Mouse (Mus musculus): Measurements from ENCODE around the gene Cd70. TPM values are rescaled to one million over a fixed set of nuclear protein-coding genes. Genes with fewer than 3 reads are reported as not detected.

The Cd70 gene
- polyA plus RNA-seq, 1 experiment from 2014 or later: 0.75 TPM

DNA sequence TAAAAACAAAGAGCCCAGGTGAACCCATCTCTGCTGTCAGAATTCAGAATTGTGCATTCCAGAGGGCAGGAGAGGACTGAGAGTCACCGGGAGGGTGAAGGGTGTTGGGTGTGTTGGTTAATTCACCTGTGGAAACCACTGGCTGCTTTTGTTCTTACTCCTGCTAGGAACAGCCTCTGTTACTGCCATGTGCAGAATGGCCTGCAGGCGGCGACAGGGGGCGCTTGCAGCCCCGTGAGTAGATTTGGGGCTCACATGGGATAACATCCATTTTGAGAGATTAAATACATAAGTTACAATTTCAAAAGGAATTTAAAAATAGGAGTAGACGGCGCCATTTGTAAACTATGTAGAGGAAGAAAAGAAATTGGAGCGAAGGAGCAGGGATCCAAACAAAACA is 30.8 kb upstream of the Cd70 start:
- Histone ChIP-seq H3K4me3 (ENCODE audit: low read length) (no peak overlapping the region), H3K4me1 (ENCODE audit: control insufficient read depth, insufficient read depth, low read length) (no peaks in the 10 kb centered on the region), H3K36me3 (ENCODE audit: control insufficient read depth, insufficient read depth) (no peaks in the 10 kb centered on the region), H3K9me3 (replicated peaks; ENCODE audit: control insufficient read depth, low read length) (no peaks in the 10 kb centered on the region), H3K4me2 (ENCODE audit: low read depth, low read length) (no peak overlapping the region), H3K9ac (ENCODE audit: low read length) (no peak overlapping the region), H3K27me3 (ENCODE audit: control insufficient read depth, insufficient read depth, low read length) (no peaks in the 10 kb centered on the region), H3K27ac (ENCODE audit: low read length) (no peak overlapping the region)
- 31% methylated on average over 8 of the region's 8 CpGs for WGBS
- no peak for ATAC-seq (replicated peaks; ENCODE audit: extremely low read depth, insufficient read depth, low FRiP score)

DNA sequence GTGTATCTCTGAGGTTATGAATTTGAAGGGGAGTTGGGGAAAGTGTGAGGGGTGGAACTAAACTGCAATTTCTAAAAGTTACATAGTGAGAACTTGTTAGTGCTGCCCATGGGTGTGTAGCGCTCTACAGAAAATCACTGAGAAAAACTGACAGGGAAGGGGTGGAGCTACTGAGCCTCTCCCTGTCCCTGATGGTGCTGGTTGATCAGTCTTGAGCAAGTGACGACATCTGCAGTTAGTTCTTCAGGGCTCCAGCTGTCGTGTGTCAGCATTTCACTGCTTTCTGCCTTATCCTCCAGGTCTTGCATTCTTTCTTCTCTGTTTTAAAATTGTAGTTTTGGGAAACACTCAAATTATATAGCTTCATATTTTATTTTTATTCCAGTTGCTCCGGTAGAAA is 23.8 kb upstream of the Cd70 start:
- Histone ChIP-seq H3K4me3 (ENCODE audit: low read length) (no peak overlapping the region), H3K4me1 (ENCODE audit: control insufficient read depth, insufficient read depth, low read length) (peaks cover 2% of the 10 kb centered on the region; the same call in 1 of the 2 replicates), H3K27ac (ENCODE audit: low read length) (no peak overlapping the region), H3K9ac (ENCODE audit: low read length) (no peak overlapping the region), H3K4me2 (ENCODE audit: low read depth, low read length) (no peak overlapping the region), H3K9me3 (replicated peaks; ENCODE audit: control insufficient read depth, low read length) (0 out of 2 replicates have a peak, but pooled peaks cover 2% of the 10 kb centered on the region), H3K36me3 (ENCODE audit: control insufficient read depth, insufficient read depth) (no peaks in the 10 kb centered on the region), H3K27me3 (ENCODE audit: control insufficient read depth, insufficient read depth, low read length) (no peaks in the 10 kb centered on the region)
- WGBS: 42% methylated on average over 4 of the region's 4 CpGs
- ATAC-seq (replicated peaks; ENCODE audit: extremely low read depth, insufficient read depth, low FRiP score): no peak

DNA sequence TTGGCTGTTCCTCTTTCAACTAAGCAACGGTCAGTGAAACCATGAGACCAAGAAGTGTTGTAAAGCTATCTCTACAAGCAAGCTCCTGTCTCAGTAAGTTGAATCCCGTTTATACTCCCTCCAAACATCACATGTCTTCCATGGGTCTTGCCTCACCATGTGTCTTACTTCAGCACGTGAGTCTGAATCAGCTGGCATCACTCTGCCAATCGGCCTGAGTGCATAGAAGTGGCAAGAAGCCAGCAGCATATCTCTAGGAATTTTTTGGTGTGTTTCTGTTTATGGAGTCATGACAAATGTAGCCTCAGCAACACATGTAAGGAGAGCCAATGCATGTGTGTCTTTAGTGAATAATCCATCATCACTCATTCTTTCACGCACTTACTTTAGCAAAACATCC is 22.8 kb upstream of the Cd70 start:
- 0 out of 2 replicates have a peak, but pooled peaks cover 2% of the 10 kb centered on the region for H3K9me3 ChIP-seq (replicated peaks; ENCODE audit: control insufficient read depth, low read length)
- H3K4me2 ChIP-seq (ENCODE audit: low read depth, low read length): no peak overlapping the region
- no peaks in the 10 kb centered on the region for H3K27me3 ChIP-seq (ENCODE audit: control insufficient read depth, insufficient read depth, low read length)
- H3K4me1 ChIP-seq (ENCODE audit: control insufficient read depth, insufficient read depth, low read length): peaks cover 2% of the 10 kb centered on the region; the same call in 1 of the 2 replicates
- H3K4me3 ChIP-seq (ENCODE audit: low read length): no peak overlapping the region
- no peak for ATAC-seq (replicated peaks; ENCODE audit: extremely low read depth, insufficient read depth, low FRiP score)
- no peak overlapping the region for H3K27ac ChIP-seq (ENCODE audit: low read length)
- WGBS: 50% methylated on average over 5 of the region's 5 CpGs
- no peak overlapping the region for H3K9ac ChIP-seq (ENCODE audit: low read length)
- no peaks in the 10 kb centered on the region for H3K36me3 ChIP-seq (ENCODE audit: control insufficient read depth, insufficient read depth)

DNA sequence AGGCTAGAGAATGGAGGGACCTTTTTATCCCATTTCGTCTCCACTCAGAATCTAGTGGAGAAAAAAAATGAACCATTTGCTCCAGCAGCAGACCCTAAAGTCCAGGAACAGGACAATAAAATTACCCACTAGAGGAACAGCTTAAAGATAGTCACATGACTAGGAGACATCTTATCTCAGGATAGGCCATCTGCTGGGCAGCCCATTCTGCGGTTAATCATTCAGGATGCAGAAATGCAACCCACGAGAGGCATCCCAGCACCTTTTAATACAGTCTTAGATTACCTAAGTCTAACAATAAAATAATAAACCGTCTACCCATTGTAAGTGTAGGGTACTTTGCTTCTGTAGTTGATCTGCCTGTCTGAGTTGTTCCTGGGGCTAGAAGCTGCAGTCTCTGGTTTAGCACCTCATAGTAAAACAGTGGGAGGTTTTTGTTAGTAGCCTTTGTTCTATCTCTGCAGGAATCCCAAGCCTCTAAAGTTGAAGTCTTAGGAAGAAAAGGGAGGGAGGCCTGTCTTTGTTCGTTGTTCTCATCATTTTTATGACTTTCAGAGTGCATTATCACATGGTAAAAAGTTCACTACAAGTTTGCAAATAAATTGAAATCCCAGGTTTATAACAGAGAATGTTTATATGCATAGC is 21.2 kb upstream of the Cd70 start:
- Histone ChIP-seq H3K4me2 (ENCODE audit: low read depth, low read length) (no peak overlapping the region), H3K27me3 (ENCODE audit: control insufficient read depth, insufficient read depth, low read length) (peaks cover 3% of the 10 kb centered on the region; the same call in 1 of the 2 replicates), H3K4me1 (ENCODE audit: control insufficient read depth, insufficient read depth, low read length) (peaks cover 2% of the 10 kb centered on the region; the same call in 1 of the 2 replicates), H3K27ac (ENCODE audit: low read length) (no peak overlapping the region), H3K9ac (ENCODE audit: low read length) (no peak overlapping the region), H3K36me3 (ENCODE audit: control insufficient read depth, insufficient read depth) (no peaks in the 10 kb centered on the region), H3K4me3 (ENCODE audit: low read length) (no peak overlapping the region), H3K9me3 (replicated peaks; ENCODE audit: control insufficient read depth, low read length) (0 out of 2 replicates have a peak, but pooled peaks cover 2% of the 10 kb centered on the region)
- no peak for ATAC-seq (replicated peaks; ENCODE audit: extremely low read depth, insufficient read depth, low FRiP score)
- WGBS: 50% methylated on average over 5 of the region's 5 CpGs

DNA sequence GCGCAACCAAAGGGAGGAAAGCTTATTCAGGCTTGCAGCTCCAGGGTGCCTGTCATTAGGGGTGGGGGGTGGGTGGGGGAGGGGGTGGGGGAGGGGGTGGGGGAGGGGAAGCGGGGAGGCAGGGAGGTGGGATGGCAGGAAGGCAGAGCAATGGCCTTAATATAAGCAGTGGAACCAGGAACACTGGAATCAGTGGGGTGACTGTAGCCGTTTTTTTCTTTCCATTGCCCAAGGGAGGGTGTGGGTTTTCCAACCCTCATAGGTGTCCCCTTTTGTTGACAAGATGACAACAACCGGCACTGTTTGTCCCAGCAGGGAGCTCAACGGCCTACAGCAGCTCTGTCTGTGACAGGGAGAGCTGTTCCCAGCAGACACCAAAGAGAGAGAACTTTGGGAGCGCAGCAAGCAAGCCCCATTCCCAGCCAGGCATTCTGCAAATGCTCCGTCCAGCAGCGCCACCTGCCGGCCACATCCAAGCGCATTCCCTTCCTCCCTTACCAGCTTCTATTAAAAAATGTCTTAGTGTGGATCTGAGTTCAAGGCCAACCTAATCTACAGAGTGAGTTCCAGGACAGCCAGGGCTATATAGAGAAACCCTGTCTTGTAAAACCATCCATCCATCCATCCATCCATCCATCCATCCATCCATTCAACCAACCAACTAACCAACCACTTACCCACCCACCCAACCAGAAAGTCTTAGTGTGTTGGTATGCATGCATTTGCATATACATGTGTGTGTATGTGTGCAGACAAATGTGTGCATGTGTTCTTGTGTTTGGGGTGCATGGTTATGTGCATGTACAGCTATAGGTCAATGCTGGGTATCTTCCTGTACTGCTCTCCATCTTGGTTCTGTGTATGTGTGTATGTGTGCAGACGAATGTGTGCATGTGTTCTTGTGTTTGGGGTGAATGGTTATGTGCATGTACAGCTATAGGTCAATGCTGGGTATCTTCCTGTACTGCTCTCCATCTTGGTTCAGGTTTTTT is 17.5 kb upstream of the Cd70 start:
- no peak overlapping the region; the same call in 1 of the 2 replicates for H3K9ac ChIP-seq (ENCODE audit: low read length)
- no peaks in the 10 kb centered on the region for H3K36me3 ChIP-seq (ENCODE audit: control insufficient read depth, insufficient read depth)
- H3K27ac ChIP-seq (ENCODE audit: low read length): no peak overlapping the region
- H3K27me3 ChIP-seq (ENCODE audit: control insufficient read depth, insufficient read depth, low read length): peaks cover 3% of the 10 kb centered on the region; the same call in 1 of the 2 replicates
- no peaks in the 10 kb centered on the region for H3K4me1 ChIP-seq (ENCODE audit: control insufficient read depth, insufficient read depth, low read length)
- H3K9me3 ChIP-seq (replicated peaks; ENCODE audit: control insufficient read depth, low read length): 0 out of 2 replicates have a peak, but pooled peaks cover 2% of the 10 kb centered on the region
- no peak overlapping the region for H3K4me2 ChIP-seq (ENCODE audit: low read depth, low read length)
- H3K4me3 ChIP-seq (ENCODE audit: low read length): no peak overlapping the region
- peak; percentile 73 for ATAC-seq (replicated peaks; ENCODE audit: extremely low read depth, insufficient read depth, low FRiP score)
- WGBS: 12% methylated on average over 11 of the region's 11 CpGs

DNA sequence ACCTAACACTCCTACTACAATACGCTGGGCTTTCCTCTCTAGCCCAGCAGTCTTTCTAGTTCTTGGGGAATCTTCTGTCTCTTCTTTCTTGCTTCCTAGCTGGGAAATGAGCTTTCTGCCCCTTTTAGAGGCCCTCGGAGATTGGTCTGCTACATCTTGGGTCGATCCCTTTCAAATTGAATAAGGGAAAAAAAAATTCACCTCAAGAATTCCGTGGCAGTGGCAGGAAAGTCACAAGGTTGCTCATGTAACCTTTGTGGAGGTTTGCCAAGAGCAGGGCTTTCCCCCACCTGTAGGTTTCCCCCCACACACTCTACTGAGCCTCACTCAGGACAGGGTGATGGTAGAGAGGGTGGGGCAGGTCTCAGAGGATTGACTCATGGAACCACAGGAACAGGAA is 4.2 kb upstream of the Cd70 start:
- no peak overlapping the region for H3K4me2 ChIP-seq (ENCODE audit: low read depth, low read length)
- no peaks in the 10 kb centered on the region; the same call in 1 of the 2 replicates for H3K4me1 ChIP-seq (ENCODE audit: control insufficient read depth, insufficient read depth, low read length)
- H3K4me3 ChIP-seq (ENCODE audit: low read length): no peak overlapping the region
- no peaks in the 10 kb centered on the region for H3K36me3 ChIP-seq (ENCODE audit: control insufficient read depth, insufficient read depth)
- peaks cover 19% of the 10 kb centered on the region for H3K27me3 ChIP-seq (ENCODE audit: control insufficient read depth, insufficient read depth, low read length)
- no peak for ATAC-seq (replicated peaks; ENCODE audit: extremely low read depth, insufficient read depth, low FRiP score)
- peaks cover 8% of the 10 kb centered on the region for H3K9me3 ChIP-seq (replicated peaks; ENCODE audit: control insufficient read depth, low read length)
- no peak overlapping the region for H3K27ac ChIP-seq (ENCODE audit: low read length)
- WGBS: 68% methylated on average over 4 of the region's 4 CpGs
- no peak overlapping the region for H3K9ac ChIP-seq (ENCODE audit: low read length)

DNA sequence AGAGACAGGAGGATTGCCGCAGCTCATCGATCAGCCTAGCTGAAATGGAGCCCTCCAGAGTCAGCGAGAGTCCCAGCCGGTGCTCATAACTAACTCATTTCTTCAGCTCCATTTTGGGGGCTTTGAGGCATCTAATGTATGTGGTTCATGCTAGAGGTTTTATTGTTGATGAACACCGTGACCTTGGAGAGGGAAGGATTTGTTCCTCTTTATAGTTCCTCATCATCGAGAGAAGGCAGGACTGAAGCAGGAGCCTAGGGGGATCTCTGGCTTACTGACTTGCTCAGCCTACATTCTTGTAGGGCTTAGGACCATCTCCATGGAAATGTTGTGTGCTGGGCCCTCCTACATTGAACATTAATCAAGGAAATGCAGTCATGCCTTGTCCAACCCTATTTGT is 3.4 kb upstream of the Cd70 start:
- H3K27ac ChIP-seq (ENCODE audit: low read length): no peak overlapping the region
- H3K9me3 ChIP-seq (replicated peaks; ENCODE audit: control insufficient read depth, low read length): peaks cover 8% of the 10 kb centered on the region
- H3K4me3 ChIP-seq (ENCODE audit: low read length): no peak overlapping the region
- ATAC-seq (replicated peaks; ENCODE audit: extremely low read depth, insufficient read depth, low FRiP score): no peak
- H3K4me2 ChIP-seq (ENCODE audit: low read depth, low read length): no peak overlapping the region
- peaks cover 27% of the 10 kb centered on the region for H3K27me3 ChIP-seq (ENCODE audit: control insufficient read depth, insufficient read depth, low read length)
- 86% methylated on average over 6 of the region's 6 CpGs for WGBS
- no peak overlapping the region for H3K9ac ChIP-seq (ENCODE audit: low read length)
- no peaks in the 10 kb centered on the region; the same call in 1 of the 2 replicates for H3K4me1 ChIP-seq (ENCODE audit: control insufficient read depth, insufficient read depth, low read length)
- H3K36me3 ChIP-seq (ENCODE audit: control insufficient read depth, insufficient read depth): no peaks in the 10 kb centered on the region

DNA sequence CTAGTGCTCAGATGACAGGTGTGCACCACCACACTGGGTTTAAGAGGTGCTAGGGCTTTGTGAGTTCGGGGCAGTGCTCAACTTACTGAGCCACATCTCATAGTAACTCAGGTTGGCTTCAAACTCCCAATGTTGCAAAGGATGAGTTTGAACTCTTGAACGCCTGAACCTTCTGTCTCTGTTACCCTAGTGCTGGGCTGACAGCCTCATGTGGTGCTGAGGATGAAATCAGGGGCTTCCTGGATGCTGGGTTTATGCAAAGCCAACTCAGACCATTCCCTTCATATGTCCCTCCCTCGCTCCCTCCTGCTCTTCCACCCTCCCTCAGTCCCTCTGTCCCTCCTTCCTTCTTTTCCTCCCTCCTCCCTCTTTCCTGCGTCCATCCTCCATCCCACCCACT is 1.2 kb downstream of the Cd70 start:
- no peak overlapping the region for H3K4me3 ChIP-seq (ENCODE audit: low read length)
- H3K27ac ChIP-seq (ENCODE audit: low read length): no peak overlapping the region
- H3K4me1 ChIP-seq (ENCODE audit: control insufficient read depth, insufficient read depth, low read length): no peaks in the 10 kb centered on the region; the same call in 1 of the 2 replicates
- 67% methylated on average over 4 of the region's 4 CpGs for WGBS
- no peak overlapping the region for H3K9ac ChIP-seq (ENCODE audit: low read length)
- H3K36me3 ChIP-seq (ENCODE audit: control insufficient read depth, insufficient read depth): no peaks in the 10 kb centered on the region
- peaks cover 45% of the 10 kb centered on the region for H3K27me3 ChIP-seq (ENCODE audit: control insufficient read depth, insufficient read depth, low read length)
- peaks cover 8% of the 10 kb centered on the region for H3K9me3 ChIP-seq (replicated peaks; ENCODE audit: control insufficient read depth, low read length)
- no peak overlapping the region for H3K4me2 ChIP-seq (ENCODE audit: low read depth, low read length)
- no peak for ATAC-seq (replicated peaks; ENCODE audit: extremely low read depth, insufficient read depth, low FRiP score)

DNA sequence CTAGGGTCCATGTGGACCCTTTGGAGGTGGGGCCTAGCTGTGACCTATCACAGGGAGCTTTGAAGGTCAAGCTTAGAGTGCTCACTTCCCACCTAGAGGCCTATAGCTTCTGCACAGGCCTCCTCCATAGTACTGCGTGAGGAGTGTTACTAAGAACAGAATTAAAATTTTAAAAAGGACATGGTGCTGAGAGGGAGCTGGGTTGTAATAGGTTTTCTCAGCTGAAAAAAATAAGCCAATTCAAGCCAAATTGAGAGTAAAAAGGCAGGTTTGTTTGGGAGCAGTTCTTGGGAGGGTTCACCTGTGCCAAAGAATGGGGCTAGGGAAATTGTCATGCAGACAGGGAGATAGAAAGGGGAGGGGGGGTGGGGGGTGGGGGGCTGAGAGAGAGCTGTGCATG is 4.5 kb downstream of the Cd70 start:
- 62% methylated on average over 1 of the region's 1 CpGs for WGBS
- Histone ChIP-seq H3K4me2 (ENCODE audit: low read depth, low read length) (no peak overlapping the region), H3K9ac (ENCODE audit: low read length) (no peak overlapping the region), H3K4me1 (ENCODE audit: control insufficient read depth, insufficient read depth, low read length) (no peaks in the 10 kb centered on the region; the same call in 1 of the 2 replicates), H3K36me3 (ENCODE audit: control insufficient read depth, insufficient read depth) (no peaks in the 10 kb centered on the region), H3K4me3 (ENCODE audit: low read length) (no peak overlapping the region), H3K27ac (ENCODE audit: low read length) (no peak overlapping the region), H3K27me3 (ENCODE audit: control insufficient read depth, insufficient read depth, low read length) (peaks cover 39% of the 10 kb centered on the region), H3K9me3 (replicated peaks; ENCODE audit: control insufficient read depth, low read length) (no peaks in the 10 kb centered on the region)
- no peak for ATAC-seq (replicated peaks; ENCODE audit: extremely low read depth, insufficient read depth, low FRiP score)

Measured in heart, embryonic 16.5 days (tissue).